Mouse (Mus musculus) hematopoietic stem cell, adult 5-6 weeks (primary cell): ENCODE measurements around the gene Mthfd1l. TPM values are rescaled to one million over a fixed set of nuclear protein-coding genes. Genes with fewer than 3 reads are reported as not detected.
A peak's percentile ranks its signal among the peaks of the same experiment; 100 is the strongest.
"Not testable (repeated sequence)": the region's sequence is repeated elsewhere in the genome, so short reads cannot be mapped to it uniquely, and the experiment has no call there.

Experiments
- ATAC-seq, 2 experiments: fragments of 125-278 bp in 1 of 2; replicated peaks in 1 of 2; 2 replicates each; pipeline ENCODE4 v1.8.0; 2016 to 2017; ENCODE audit warnings: inconsistent platforms in 2 of 2, mild to moderate bottlenecking in 2 of 2, moderate number of reproducible peaks in 2 of 2, low read depth in 1 of 2, moderate TSS enrichment in 1 of 2; ENCODE audit not compliant: low FRiP score in 2 of 2, poor library complexity in 2 of 2, severe bottlenecking in 2 of 2, insufficient read depth in 1 of 2, low TSS enrichment in 1 of 2
- total RNA-seq: library from RNA; stranded (forward); fragments of 172-1452, 232-1000 nt; gene quantifications from 2 replicates; pipeline ENCODE4 v1.2.3, GENCODE M21; 2017

The Mthfd1l gene
- total RNA-seq, 1 experiment from 2014 or later, result 82.6 TPM

DNA sequence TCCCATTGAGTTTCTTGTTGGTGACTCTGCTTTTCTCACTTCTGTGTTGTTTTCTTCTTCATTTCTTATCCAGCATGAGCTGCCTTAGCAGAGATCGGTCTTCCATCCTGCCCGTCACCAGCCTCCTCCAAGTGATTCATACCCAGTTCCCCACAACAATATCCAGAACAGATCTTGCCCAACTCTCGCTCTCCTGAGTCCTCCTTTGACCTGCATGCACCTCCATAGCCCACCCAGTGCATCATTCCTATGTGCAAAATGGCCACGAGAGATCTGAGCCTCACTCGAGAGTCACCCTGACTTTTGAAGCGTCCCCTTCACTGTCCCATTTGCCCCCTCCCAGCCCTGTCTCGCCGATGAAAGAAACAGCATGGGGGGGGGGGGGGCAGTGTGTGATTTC, 120.1 kb downstream of the Mthfd1l start:
- ATAC-seq, result no peak

GRCm38 (mm10) chr10:4094093-4094817, 121.3 kb downstream of the Mthfd1l start:
- ATAC-seq, result no peak

- 0 out of 4 replicates have a peak, but pooled peaks of 1 of the 2 experiments have one; percentile 13 for ATAC-seq
Observed at GRCm38 (mm10) chr10:4096151-4096550, 123.2 kb downstream of the Mthfd1l start.

DNA sequence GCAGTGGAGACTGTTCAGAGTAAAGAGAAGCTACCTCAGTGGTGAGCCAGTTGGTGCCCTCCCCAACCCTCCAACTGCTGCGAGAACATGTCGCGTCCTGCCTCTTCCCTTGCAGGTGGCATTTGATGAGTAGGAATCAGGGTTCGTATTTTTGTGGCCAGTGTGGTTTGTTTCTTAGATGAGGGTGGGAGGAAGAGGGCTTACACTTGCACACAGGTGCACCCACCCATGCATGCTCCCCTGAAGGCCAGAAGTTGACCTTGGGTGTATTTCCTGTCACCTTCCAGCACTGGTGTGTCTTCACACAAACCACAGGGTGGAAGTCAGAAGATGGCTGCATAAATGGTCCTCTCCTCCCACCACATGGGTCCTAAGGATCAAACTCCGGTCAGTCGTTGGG, 127.1 kb downstream of the Mthfd1l start:
- peak; percentile 36 to 47; a peak in 2 of 4 replicates for ATAC-seq

DNA sequence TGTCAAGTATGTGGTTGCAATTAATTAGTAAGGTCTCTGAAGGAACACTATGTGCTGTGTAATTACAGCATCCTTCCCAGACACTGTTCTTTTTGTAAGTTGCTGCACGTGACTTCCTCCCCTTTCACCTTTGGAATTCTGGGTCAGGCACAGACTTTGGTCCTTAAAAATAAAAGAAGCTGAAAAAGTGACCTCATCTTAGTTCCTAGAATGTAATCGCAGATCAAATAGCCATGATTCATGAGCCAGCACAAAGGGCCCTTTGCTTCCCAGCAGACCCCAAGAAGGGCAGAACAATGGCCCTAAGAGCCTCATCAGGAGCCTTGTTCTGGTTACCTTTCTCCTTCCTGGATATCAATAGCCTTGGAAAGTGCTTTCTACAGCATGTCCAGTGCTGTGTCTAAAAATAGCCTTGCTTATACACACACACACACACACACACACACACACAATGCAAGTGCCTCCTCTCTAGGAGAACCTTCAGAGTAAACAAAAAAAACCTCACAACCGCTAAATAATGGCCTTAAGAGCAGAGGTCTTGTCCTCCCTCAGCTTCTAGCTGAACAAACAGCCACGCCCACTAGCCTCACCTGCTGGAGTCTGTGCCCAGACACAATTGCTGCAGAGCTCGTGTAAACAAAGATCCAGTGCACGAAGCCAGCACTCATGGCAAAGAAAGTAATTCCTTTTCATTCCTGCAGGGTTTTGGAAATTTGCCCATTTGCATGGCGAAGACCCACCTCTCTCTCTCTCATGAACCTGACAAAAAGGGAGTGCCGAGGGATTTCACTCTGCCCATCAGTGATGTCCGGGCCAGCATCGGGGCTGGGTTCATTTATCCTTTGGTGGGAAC, 133.0 kb downstream of the Mthfd1l start:
- no peak for ATAC-seq

DNA sequence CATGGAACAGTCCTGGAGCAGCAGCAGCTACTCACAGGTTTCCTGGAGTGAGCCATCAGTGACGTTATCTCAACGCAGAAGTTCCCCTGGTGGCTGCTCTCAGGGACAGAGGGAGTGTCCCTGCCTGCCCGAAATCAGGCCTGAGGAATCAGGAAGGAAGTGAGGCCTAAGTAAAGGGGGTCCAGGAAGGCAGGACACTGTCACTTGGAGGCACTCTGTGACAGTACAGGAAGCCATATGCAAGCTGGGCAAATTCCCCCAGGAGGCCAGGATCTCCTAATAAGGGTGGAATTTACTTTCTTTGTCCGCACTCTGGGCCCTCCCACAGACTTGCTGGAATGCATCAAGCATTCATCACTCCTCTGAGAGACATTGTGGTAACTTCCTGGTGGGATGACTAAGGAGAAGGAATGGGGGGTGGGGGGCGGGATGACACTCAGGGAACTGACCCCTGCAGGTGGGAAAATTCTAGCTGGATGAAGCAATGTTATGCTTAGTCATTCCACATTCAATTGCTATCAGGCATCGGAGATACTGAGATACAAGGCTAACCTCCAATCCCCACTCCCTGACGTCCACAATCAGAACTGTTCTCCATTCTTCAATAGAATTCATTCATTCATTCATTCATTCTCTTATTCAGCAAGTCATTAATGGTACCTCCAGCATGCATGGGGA, 134.9 kb downstream of the Mthfd1l start:
- ATAC-seq, result peak; percentile 66 to 87

DNA sequence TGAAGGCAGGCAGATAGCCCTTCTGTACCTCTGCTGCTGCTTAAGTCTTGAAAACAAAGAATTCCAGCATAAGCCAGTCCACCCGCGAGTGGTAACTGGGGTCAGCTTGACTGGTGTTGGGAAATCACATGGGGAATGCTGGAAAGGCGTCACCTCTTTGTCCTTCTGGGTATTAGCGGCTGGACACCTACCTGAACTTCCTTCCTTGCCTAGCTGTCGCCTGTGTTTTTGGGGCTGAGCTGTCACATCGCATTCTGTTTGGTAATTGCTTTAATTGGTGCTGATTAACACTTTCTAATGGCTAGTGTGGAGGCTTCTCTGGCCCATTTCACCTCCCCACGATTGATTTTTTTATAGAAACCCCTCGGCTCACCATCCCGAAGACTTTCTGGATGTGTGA, 135.5 kb downstream of the Mthfd1l start:
- ATAC-seq, result no peak

GRCm38 (mm10) chr10:4111095-4111794, 138.3 kb downstream of the Mthfd1l start:
- ATAC-seq, result no peak

DNA sequence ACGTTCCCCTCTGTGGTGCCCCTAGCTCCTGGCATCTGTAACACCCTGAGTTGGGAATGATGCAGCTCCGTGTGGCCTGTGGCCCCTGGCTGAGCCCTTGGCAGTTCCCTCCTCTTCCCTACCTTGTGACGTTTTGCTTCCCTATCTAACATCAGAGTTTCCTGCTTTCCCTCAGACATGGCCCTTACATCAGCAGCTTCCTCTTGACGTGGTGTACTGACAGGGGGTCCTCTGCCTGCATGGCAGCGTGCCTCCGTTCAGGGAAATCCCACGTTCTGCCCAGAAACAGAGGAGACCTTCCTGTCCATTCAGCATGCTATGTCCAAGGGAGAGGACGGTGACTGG, 138.8 kb downstream of the Mthfd1l start:
- ATAC-seq, result no peak

DNA sequence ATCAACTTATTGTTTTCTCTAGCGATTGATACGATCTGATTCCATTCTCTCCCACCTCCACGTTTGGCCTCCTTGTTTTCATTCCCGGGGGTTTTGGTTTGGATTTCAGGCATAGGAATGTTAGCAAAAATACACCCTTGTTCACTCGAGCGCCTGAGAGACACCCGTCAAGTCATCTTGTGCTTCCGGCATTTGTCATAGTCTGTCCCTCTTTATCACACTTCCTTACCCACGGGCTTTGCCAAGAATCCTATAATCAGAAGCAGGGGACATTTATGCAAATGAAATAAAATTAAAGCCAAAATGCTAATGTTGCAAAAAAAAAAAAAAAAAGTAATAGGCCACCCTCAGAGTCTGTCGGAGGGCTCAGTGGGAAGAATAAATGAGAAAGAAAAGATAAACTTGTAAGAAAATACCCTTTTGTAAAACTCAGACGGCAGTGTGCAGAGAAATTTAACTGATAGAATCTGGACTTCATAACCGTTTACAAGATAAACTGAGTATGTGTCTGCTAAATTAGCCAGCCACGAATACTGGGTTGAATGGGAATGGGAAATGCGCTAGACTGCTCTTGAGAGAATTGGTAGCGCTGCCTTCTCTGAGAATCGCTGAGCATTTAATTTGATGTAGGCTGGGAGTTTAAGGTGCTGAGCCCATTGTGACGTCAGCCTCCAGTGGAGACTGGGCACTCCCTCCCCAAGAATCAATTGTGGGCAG, 139.9 kb downstream of the Mthfd1l start:
- ATAC-seq, result no peak

DNA sequence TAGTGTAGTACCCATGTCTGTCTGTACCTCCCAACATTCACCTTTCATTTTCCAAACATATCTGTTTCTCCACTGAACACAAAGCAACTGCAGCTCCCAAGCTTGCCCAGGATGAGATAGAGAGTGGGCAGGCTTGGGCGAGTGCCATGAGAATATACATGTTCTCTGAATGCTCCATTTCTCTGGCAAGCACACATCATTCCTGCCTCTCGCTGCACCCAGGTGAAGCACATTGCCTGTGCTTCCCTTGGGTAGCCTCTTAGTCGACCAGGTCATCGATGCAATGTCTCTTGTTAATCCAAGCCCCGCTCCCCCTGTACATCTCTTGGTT, 140.4 kb downstream of the Mthfd1l start:
- ATAC-seq, result no peak

GRCm38 (mm10) chr10:4116653-4117052, 143.7 kb downstream of the Mthfd1l start:
- no peak for ATAC-seq

- no peak for ATAC-seq
Observed at GRCm38 (mm10) chr10:4117091-4117490, 144.2 kb downstream of the Mthfd1l start.

DNA sequence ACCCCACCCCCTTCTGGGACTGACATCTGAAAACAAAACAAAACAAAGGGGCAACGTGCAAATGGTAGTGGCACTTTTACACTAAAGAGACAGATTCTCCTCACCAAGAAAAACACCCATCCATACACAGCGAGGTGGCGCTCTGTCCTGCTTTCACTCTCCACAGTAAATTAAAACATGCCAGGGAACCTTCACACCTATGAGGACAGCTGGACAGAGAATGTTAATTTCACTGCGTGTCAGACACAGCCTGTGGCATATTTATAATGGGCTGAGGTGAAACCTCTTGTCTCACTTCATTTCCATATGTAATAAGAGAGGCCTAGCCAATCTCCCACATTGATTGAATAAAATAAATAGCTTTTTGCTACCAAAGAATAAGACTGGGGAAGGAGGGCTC, 146.4 kb downstream of the Mthfd1l start:
- no peak for ATAC-seq

- peak; percentile 51 to 77 for ATAC-seq
Observed at GRCm38 (mm10) chr10:4120708-4121107, 147.8 kb downstream of the Mthfd1l start.

- no peak for ATAC-seq
Observed at GRCm38 (mm10) chr10:4121197-4121596, 148.3 kb downstream of the Mthfd1l start.

DNA sequence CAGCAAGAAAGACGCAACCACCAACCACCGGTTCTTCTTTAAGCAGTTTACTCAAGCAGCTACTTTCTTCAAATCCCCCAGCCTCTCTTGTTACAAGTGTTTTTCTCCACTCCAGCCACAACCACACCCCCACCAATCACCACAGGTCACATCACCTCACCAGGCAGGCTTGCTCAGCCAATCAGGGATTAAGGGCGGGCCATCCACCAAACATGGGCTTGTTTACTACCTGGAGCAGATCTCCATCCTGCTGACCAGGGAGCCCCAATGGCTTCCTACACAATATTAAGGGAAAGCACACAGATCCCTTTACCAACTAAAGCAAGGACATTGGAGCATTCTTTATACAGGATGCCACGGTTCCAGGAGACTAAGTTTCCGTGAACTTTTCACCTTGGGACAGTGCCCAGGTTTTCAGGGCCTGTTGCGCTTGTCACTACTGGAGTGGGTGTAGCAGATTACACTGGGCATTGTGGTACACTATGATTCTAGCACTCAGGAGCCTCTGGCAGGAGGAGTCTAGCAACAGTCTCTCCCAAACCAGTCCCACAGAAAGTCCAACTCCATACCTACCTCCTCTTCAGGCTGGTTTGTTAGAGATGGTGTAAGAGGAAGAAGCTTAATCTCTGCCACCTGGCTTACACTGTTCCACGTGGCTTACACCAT, 150.5 kb downstream of the Mthfd1l start:
- ATAC-seq, result not testable (repeated sequence)
